Mouse (Mus musculus) lung, postnatal 0 days (tissue): Measurements from ENCODE around the gene Smtnl1.

Source experiments
- CTCF ChIP-seq: IDR thresholded peaks from 2 replicates; pipeline ENCODE4 v1.5.1; 2016; ENCODE audit warnings: antibody characterized with exemption, mild to moderate bottlenecking
- EP300 ChIP-seq: IDR thresholded peaks from 2 replicates; pipeline ENCODE4 v1.6.1; 2016; ENCODE audit warnings: antibody characterized with exemption, mild to moderate bottlenecking, control low read depth

DNA sequence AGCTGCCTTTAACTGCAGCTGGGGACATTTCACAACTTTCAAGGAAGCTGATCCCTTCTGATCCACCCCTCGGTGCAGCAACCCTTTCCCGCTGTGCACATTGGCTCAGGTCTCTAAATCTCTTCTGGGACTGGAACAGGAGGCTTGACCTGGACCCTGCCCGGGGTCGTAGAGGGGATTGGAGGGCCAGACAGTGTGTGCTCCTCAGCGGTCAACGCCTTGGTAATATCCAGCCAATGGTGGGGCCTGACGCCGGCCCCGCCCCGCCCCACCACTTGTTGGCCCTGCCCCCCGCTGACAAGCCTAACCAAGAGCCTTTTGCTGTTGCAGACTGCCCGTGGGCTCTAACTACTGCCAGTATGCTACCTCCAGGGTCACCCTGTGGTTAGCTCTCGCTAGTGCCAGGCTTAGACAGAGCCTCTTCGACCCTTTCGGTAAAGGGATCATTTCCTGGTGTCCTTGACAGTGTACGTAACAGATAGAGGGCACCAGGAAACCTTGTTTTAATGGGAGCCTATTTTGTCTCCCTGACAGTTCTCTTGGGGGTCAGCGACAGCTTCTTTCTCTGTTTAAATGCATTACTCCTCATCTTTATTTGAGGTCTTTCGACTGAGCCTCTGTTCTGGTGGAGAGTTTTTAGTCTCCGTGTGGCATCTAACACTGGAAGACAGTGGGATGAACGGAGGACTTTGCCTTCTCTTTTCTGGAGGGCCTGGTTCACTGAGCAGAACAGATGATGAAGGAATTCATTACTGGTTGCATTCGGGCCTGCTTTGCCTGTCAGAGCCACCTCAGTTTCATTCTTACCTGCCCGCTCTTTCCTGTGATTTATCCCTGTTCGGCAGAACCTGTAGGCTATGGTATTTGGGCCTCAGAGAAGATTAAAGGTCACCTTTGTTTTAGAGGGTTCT, 28.9 kb upstream of the Smtnl1 start:
- TF ChIP-seq EP300, result no peak
- TF ChIP-seq CTCF, result no peak
